Mouse (Mus musculus): ENCODE data around the gene BB287469. TPM values are rescaled to one million over a fixed set of nuclear protein-coding genes. Genes with fewer than 3 reads are reported as not detected.
"Not testable (repeated sequence)": the region's sequence is repeated elsewhere in the genome, so short reads cannot be mapped to it uniquely, and the experiment has no call there.

BB287469 gene
- polyA plus RNA-seq (2012; rRNA removed), result not detected in 2 replicates

DNA sequence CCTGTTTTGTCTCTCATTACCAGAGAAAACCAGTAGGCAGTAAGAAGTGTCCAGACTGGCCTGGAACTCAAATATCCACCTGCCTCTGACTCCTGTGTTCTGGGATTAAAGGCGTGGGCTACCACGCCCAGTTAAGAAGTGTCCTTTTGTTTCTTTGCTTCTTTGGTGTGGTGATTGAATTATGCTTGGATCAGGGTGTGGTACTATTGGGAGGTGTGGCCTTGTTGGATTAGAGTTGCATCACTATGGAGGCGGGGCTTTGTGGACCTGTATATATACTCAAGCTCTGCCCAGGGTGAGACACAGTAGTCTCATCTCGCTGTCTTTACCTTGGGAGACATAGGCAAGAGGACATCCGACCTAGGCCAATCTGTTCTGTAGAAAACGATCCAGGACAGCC is at the start of gene BB287469:
TSS of gene BB287469 (plus strand) at position 301 of the 400 bp plus-strand sequence.
- not testable (repeated sequence) for DNase-seq (ENCODE audit: low read depth)

DNA sequence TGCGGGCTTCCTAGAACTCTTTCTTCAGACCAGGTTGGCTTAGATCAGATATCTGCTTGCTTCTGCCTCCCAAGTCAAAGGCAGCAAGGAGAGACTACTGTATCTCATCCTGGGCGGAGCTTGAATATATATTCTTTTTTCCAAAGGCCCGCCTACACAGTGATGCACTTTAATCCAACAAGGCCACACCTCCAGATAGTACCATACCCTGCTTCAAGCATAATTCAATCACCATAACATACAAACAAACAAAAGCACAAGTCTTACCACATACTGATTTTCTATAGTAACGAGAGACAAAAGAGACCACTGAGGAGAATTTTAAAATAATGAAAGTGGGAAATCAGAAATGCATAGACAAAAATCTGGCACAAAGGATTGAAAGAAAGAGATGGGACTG is 40.7 kb upstream of the BB287469 start, which contains the start of gene Gm21319:
TSS of gene Gm21319 (minus strand) at position 101 of the 400 bp plus-strand sequence.
- not testable (repeated sequence) for DNase-seq (ENCODE audit: low read depth)

DNA sequence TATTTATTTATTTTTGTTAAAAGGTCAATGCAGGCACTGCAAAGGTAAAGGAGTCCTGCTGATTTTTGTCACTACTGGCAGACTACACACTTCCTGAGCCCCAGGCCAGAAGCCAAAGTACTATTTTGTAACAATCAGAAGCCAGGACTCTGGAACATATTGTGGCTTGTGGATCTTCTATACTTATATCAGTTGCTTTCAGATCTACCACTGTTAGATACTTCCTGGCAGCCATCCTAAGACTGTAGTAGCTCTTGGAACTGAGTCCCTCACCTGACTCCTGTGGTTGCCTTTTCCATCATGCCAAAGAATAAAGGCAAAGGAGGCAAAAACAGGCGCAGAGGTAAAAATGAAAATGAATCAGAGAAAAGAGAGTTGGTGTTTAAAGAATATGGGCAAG is 21.2 kb upstream of the BB287469 start, which contains the start of gene Gm21936:
TSS of gene Gm21936 (plus strand) at position 301 of the 400 bp plus-strand sequence.
- DNase-seq (ENCODE audit: low read depth), result not testable (repeated sequence)

DNA sequence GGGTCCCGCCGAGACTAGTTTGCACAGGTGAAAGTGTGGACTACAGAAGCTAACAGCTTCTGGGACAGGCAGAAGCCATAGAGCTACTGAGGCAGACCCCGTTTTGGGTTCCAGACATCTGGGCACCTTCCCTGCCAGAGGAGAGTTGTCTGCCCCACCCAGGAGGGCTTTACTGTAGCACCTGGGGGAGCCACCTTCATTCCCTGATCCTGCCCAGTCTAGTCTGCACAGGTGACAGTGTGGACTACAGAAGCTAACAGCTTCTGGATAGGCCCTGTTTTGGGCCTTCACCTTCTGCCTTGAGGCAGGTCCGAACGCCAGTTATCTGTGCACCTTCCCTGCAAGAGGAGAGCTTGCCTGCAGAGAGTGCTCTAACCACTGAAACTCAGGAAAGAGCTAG is 18.4 kb upstream of the BB287469 start:
- DNase-seq (ENCODE audit: low read depth), result not testable (repeated sequence)

DNA sequence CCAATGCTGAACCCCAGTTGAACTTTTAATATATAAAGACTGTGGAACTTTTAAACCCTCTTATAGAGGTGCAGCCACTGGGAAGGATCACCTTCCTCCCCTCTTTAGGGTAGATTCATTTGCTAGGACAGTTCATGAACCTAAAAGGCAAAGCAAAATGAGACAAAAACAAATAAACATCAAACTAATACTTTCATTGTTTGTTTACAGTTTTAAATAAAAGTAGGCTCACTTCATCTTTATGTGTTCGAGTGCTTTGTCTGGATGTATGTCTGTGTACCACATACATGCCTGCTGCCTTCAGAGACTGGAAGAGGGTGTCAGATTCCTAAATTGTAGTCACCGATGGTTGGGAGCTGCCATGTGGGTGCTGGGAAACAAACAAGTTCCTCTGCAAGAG is 25.9 kb downstream of the BB287469 start, which contains the start of gene Gm2001:
TSS of gene Gm2001 (minus strand) at position 101 of the 400 bp plus-strand sequence.
- not testable (repeated sequence) for DNase-seq (ENCODE audit: low read depth)

DNA sequence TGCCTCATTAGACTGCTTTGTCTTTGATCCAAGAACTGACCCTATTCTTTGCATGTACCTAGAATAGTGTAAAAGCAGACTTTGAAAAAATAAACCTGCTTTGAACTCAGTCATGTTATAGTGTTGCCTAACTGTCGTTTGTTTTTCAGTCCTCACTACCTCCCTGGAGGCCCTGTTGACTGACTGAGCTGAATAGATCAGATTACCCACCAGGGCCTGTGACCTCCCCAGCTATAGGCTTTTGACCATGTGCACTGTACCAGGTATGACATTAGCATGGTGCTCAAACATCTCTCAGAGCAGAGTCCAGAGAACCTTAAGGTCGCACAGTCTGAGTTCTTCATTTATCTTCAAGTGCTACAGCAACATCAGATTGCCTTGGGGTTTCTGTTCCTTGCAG is 34.3 kb downstream of the BB287469 start:
- not testable (repeated sequence) for DNase-seq (ENCODE audit: low read depth)

DNA sequence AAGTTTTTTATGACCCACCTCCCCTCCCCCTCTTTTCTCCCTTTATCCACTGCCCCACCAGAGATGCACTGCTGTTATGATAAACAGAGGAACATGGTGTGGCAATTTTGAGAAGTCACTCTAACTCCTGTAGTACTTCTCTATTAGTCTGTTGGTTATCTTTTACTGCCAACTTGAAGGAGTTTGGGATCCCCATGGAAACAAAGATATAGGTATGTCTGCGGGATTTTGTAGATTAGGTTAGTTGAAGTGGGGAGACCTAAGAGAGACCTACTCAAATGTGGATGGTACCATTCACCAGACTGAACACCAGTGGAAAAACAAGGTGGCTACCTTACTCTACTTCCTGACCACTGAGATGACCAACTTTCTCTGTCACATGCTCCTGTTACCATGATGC is 39.7 kb downstream of the BB287469 start:
- not testable (repeated sequence) for DNase-seq (ENCODE audit: low read depth)

DNA sequence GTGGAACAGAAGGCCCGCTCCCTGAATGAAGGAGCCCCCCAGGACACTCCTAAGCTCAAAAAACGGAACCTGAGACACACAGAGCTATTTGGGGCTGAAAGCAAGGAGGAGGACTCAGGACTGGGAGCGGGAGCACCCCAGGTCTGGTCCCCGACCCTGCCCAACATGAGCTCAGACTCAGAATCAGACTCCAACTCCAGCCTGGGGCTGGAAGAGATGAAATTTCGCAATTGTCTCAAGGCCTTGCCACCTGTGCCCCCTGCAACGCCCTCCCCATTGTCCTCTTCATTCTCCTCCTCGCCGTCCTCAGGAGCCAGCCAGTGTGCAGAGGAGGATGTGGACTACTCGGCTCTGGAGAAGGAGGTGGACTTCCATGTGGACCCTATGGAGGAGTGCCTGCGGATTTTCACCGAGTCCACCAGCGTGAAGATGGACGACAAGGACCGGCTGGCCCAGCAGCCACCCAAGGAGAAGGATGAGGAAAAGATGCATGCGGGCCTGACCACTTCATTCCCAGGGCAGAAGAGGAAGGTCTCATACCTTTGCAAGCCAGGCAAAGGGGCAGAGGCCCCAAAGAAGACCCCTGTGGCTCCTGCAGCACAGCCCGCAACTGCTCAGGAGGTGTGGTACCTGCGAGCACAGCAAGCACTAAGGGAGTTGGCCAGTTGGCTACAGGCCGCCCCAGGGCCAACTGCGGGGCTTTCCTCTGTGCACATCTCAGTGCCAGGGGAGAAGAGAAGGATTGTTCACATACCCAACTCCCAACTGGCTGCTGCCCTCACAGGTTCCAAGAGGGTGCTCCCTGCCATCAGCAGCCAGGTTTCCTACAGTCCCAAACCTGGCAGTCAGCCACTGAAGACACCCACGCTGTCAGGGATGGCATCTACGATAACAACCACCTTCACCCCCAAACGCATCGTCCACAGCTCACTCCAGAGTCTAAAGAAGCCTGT is 45.6 kb downstream of the BB287469 start:
- DNase-seq (ENCODE audit: low read depth), result not testable (repeated sequence)

DNA sequence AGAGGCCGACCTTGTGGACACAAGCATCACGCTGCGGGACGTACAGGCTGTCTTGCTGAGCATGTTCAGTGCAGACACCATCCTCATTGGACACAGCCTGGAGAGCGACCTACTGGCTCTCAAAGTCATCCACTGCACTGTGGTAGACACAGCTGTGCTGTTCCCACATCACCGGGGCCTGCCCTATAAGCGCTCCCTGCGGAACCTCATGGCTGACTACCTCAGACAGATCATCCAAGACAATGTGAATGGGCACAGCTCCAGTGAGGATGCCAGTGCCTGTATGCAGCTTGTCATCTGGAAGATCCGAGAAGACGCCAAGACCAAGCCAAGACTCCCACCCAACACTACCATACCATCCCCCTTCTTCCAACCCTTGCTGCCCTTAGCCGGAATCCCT is 47.3 kb downstream of the BB287469 start:
- DNase-seq (ENCODE audit: low read depth), result not testable (repeated sequence)

DNA sequence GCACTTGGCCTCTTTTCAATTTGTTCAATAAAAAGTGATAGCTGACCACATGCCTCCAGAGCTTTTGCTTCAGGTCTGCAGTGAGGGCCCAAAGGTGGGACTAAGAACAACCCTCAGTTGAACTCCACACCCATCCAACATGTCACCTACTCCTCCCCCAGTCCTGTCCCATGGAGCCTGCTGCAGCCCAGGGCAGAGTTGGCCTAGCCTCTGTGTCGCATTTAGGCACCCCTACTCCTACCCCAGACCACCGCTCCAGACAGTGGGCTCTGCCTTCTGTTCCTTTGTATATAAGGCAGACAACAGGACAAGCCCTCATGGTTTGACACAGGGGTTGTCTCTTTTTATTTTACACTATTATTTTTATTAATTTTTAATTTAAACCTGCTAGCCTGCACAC is 47.7 kb downstream of the BB287469 start:
- DNase-seq (ENCODE audit: low read depth), result not testable (repeated sequence)

Other genes with a start within 250 kb of the BB287469 start
- gene Oog1, start 213.9 kb upstream of the BB287469 start, polyA plus RNA-seq (2012; rRNA removed), result not detected in 2 replicates
- not detected in 2 replicates for gene Gm4027, start 197.7 kb upstream of the BB287469 start, polyA plus RNA-seq (2012; rRNA removed)
- gene Gm16381, start 172.0 kb upstream of the BB287469 start, polyA plus RNA-seq (2012; rRNA removed), result not detected in 2 replicates
- not detected in 2 replicates for gene Gm21319, start 40.8 kb upstream of the BB287469 start, polyA plus RNA-seq (2012; rRNA removed)
- gene Gm21936, start 21.1 kb upstream of the BB287469 start, polyA plus RNA-seq (2012; rRNA removed), result not detected in 2 replicates
- gene Gm2001, start 25.8 kb downstream of the BB287469 start, polyA plus RNA-seq (2012; rRNA removed), result not detected in 2 replicates
- not detected in 2 replicates for gene Gm2016, start 57.5 kb downstream of the BB287469 start, polyA plus RNA-seq (2012; rRNA removed)
- gene Gm2022, start 78.8 kb downstream of the BB287469 start, polyA plus RNA-seq (2012; rRNA removed), result not detected in 2 replicates
- not detected in 2 replicates for gene Gm2035, start 103.3 kb downstream of the BB287469 start, polyA plus RNA-seq (2012; rRNA removed)
- gene Gm2042, start 137.5 kb downstream of the BB287469 start, polyA plus RNA-seq (2012; rRNA removed), result not detected in 2 replicates
- gene Gm2075, start 195.3 kb downstream of the BB287469 start, polyA plus RNA-seq (2012; rRNA removed), result not detected in 2 replicates
- not detected in 2 replicates for gene Gm6803, start 202.2 kb downstream of the BB287469 start, polyA plus RNA-seq (2012; rRNA removed)
- gene Gm2056, start 210.4 kb downstream of the BB287469 start, polyA plus RNA-seq (2012; rRNA removed), result not detected in 2 replicates

Measured in brain, embryonic 14.5 days (tissue).